Mouse (Mus musculus) right cerebral cortex, postnatal 10 days (tissue): ENCODE data around the gene Hexim2.

Experiments
- DNase-seq, 2 experiments: peaks; one replicate each; pipeline ENCODE4 v3.0.0; 2021; ENCODE audit warnings: low spot score in 2 of 2

The Hexim2 gene

DNA sequence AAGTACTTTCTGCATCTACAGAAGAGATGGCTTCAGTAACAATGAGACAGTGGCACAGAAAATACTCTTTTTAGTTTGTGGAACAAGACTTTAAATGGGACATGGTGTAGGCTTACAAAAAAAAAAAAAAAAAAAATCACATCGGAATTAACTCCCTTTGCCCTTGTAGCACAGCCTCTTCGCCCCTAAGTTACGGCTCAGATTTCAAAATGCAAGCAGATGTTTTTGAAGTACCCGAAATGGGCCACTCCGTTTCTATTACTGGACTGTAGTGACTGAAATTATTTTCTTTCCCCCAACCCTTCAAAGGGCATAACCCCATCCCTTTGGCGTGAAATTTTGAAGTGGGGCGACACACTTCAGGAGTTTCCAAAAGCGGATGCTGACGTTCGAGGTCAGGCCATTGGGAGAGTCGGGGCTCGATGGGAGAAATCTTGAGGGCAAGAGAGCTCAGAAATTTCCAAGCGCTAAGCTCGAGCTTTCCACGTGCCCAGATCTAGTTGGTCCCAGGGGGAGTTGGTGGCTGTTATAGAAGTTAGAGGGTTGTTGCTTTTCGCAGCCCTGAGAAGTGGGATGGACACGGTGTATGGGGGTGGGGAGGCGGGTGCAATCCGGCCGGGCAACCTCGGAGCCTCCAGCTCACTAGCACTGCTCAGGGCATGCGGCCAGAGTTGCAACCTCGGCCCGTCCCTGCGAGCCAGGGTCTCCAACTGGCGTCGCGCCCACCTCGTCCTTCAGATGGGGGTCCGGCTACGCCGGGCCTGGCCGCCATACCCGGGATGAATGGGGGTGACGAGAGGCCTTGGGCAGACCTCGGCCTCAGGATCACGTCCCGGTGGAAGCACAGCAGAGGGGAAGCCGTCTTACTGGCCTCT lies at the start of gene Hexim2:
TSS of gene Hexim2 (plus strand) at position 729 of the 875 bp plus-strand sequence.
- DNase-seq = peak; percentile 84

DNA sequence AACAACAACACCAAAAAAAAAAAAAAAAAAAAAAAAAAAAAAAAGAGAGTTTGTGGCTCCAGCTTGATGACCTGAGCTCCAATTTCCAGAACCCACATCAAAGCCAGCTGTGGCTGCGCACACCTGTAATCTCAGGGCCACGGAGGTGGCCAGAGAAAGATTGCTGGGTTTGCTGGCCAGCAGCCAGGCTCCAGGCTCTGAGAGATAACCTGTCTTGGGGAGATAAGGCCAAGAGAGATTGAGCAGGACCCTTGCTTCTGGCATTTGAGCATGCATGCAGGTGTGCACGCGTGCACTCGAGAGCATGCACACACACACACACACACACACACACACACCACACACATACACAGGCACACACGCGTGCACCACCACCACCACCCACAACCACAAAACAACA lies 38.9 kb upstream of the Hexim2 start:
- no peak for DNase-seq

- no peak for DNase-seq
Measured at GRCm38 (mm10) chr11:103093862-103094833, 38.1 kb upstream of the Hexim2 start.

GRCm38 (mm10) chr11:103095107-103095670 lies 37.0 kb upstream of the Hexim2 start:
- DNase-seq = no peak

GRCm38 (mm10) chr11:103095801-103096200 lies 36.4 kb upstream of the Hexim2 start:
- DNase-seq = no peak

DNA sequence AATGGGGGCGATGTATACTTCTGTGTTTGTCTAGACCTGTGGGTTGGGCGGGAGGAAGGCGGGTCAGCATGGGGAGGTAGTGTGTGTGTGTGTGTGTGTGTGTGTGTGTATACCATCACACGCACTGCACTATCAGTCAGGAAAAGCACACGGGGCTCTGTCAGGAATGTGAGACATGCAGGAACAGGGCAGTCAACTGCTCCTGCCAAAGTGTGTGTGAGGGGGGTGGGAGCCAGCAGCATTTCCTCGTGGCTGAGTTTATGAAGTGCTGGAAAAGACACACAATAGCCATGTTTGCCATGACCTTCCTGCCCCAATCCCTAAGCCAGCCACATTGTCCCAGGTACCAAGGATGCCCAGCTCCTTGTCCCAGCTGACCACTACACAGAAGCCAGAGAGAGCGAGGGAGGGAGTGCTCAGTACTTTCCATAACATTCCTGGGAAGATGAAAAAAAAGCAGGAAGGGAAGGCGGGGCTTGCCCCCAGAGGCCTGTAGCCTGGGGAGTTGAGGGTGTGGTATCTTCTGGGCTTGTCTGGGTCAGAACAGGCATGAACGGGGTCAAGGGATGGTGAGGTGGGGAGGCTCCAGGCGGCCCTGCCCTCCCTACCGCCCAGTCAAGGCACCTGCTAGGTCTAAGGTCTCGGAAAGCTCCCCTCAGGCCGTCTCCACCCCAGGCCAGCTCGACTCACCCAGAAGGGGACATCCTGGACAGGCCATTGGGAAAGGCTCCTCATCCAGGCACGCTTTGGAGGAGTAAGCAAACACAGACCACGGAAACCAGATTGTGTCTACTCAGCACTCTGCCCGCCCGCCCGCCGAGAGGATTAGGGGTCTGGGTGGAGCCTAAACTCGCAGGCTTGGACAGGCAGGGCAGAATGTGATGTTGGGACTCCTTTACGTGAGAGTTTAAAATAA lies 35.0 kb upstream of the Hexim2 start:
- DNase-seq = no peak

DNA sequence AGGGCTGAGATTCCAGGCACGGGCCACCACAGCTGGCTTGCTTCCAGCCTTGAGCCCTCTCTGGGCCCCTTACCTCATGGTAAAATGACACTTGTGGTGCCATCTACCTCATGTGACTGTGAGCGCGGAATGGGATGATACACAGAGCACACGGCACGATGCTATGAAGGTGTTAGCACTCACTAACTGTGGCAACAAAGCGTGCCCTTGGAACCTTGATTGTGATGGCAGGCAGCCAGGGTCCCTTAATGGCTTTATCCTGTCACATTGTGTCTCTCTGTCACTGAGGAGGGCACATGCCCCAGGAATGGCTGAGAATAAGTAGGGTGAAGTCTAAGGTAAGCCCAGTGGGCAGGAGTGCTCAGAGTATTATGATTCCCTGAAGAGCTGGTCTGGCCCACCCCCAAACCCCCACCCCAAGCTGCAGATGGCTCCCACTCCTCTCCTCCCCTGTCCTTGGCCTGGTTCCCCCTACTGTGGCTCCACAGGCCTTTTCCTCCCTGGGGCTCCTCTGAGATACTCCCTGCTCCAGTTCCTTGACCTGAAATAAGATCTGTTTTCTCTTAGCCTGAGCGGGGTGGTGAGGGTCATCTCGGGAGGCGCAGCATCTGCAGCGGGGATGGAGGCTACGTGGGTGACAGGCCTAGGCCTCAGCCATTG lies 33.6 kb upstream of the Hexim2 start:
- DNase-seq = peak in 1 of 2 experiments; percentile 39

DNA sequence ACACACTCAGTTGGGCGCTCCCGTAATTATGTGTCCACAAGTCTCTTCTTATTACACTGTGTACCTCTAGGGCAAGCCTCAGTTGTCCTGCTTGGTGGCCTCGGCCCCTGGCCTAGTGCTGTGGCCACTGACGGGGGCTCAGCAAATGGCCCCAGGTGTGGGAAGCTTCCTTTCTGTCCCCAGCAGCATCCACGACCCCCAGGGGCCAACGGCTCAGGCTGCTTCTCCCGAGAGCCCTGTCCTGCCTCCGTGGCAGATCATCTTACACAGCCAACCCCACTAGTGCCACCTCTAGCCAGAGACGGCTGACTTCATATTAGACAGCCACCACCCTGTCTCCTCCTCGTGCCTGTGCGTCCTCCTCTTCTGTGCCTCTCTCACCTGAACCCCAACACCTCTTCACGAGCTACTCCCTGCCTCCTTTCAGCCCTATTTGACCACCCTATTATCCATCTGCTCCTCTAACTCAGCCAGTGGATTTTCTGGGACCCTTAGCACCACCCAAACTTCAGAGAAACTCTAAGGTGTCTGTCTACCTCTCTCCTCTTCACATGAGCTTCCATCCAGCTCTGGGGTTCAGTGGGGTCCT lies 32.8 kb upstream of the Hexim2 start:
- DNase-seq = no peak

- DNase-seq = no peak
Measured at GRCm38 (mm10) chr11:103100361-103100760, 31.9 kb upstream of the Hexim2 start.

GRCm38 (mm10) chr11:103101481-103101865 lies 30.8 kb upstream of the Hexim2 start, which contains the start of the genes Plcd3 and Acbd4:
Plcd3 (minus strand) TSS chr11:103101658.
Acbd4 (plus strand) TSS chr11:103101682.
- peak; percentile 79 for DNase-seq

DNA sequence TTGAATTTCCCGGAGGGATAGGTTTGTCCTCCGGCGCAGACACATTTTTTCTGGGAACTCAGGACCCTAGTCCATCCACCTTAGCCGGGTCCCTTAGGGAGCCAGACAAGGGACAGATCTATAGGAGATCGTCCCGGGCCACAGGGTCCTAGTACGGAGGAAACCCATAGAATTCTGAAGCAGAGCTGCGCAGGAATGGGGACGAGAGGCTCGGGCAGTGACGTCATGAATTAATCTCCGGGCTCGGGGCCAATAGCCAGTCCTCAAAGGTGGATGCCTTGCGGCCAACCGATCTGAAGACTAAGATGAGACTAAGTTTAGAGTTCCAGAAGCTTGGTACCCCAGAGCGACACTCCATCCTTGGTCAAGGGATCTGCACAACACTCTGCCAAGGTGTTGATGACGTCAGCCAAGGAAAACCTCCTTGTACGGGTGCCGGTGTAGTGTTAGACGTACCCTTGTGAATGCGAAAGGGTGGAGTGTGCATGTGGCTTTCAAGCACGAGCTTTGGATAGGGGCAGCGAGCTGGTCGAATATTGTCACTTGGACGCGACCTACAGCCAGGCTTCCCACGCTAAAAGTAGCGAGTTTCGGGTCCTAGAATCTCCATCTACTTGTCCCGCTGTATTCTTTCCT lies 30.2 kb upstream of the Hexim2 start:
- DNase-seq = peak; percentile 79 to 89

GRCm38 (mm10) chr11:103102725-103103349 lies 29.4 kb upstream of the Hexim2 start:
- peak; percentile 96 to 97 for DNase-seq

DNA sequence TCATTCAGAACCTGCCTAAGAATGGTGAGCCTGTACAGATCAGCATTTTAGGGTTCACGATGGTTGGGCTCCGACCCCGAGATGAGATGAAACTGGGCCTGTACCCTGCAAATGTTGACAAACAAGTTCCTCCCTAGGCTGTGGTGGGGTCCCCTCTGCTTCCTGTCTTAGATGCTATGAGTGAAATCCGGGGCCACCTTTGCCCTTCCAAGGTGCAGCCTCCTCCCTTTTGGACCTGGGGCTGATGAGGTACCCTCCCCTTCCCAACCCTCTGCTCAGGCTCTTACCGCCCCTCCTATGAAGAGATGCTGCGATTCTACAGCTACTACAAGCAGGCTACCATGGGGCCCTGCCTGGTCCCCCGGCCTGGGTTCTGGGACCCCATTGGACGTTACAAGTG lies 28.6 kb upstream of the Hexim2 start:
- DNase-seq = peak in 1 of 2 experiments; percentile 37

DNA sequence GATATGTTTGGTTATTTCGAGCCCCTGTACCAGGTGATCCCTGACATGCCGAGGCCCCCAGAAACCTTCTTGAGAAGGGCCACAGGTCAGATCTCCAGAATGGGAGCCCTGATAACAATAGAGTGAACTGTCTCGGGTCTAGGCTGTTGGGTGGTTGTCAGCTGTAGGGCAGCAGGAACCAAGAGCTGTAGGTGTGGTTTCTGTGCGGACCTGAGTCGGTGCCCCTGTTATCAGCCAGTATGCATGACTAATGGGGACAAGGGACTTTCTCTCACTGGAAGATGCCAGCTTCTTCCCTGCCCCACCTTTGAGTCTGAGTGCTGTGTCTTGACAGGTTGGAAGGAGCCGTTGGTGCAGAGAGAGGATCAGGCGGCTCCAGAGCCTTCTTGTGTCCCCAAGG lies 27.8 kb upstream of the Hexim2 start:
- no peak for DNase-seq

DNA sequence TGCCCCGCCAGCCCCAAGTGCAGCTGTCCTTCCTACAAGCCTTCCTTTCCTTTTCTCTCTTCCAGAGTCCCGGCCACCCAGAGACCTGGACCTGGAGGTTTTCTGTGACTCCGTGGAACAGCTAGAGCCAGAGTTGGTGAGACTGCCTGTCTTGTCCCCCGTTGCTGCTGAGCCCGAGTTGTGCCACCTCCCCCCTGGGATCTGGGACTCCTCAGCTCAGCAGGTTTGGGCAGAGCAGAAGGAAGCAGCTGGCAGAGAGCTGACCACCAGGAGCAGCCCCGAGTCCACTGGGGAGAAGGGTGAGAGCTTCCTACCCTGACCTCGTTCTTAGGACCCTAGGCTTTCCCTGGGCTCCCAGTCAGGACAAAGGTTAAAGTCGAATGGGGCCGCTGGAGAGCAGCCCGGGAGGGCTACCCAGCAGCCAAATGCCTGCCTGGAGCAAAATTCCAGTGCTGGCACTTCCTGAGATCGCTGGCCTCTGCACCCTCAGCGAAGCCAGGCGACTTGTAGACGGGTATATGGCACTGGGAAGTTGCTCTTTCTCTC lies 27.0 kb upstream of the Hexim2 start:
- no peak for DNase-seq

DNA sequence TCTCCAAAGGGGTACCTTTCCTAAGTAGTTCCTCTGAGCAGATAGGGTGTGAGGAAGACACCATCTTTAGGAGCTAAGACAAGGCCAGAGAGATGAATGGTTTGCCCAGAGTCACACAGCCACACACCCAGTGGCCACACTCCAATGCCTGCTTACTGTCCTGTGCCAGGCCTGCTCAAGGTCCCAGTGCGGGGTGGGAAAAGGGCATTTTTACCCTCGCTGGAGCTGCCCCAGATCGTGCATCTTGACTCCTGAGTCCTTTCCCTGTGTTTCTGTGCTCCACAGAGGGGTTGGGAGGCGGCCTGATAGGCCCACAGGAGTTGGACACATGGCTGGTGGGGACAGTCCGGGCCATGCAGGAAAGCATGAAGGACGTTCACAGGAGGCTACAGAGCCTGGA lies 26.4 kb upstream of the Hexim2 start:
- DNase-seq = no peak

GRCm38 (mm10) chr11:103106386-103106785 lies 25.8 kb upstream of the Hexim2 start:
- no peak for DNase-seq

- peak in 1 of 2 experiments; percentile 33 for DNase-seq
Measured at GRCm38 (mm10) chr11:103111301-103111700, 20.9 kb upstream of the Hexim2 start.
